ENCODE assay signal across 8 mouse cellular contexts in genomic region chr19:29101591-29101990, GRCm38 (mm10). TPM values are rescaled to one million over a fixed set of nuclear protein-coding genes. Genes with fewer than 3 reads are reported as not detected.
DNase-seq lines count a peak whose midpoint lies in the region; ATAC-seq and TF ChIP-seq lines count a peak whose summit lies in the region.

No protein-coding gene starts in this region.

- no peaks in the 10 kb centered on the region for H3K9me3 ChIP-seq in forebrain, embryonic 13.5 days (replicated peaks)
- no peaks in the 10 kb centered on the region for H3K9me3 ChIP-seq in liver, embryonic 13.5 days (replicated peaks)
- no peaks in the 10 kb centered on the region for H3K9me3 ChIP-seq in stomach, embryonic 14.5 days (ENCODE audit: control insufficient read depth, low read depth, low read length)

- POLR2A ChIA-PET in Patski (lab: Charles Lee): no interaction called here

- H3K4me1 ChIP-seq in forebrain, embryonic 13.5 days: peaks cover 17% of the 10 kb centered on the region
- peaks cover 59% of the 10 kb centered on the region for H3K4me1 ChIP-seq in liver, embryonic 13.5 days (replicated peaks)
- H3K4me1 ChIP-seq in stomach, embryonic 14.5 days (ENCODE audit: control insufficient read depth, insufficient read depth, low read length): 0 out of 2 replicates have a peak, but pooled peaks cover 7% of the 10 kb centered on the region

- peaks cover 3% of the 10 kb centered on the region for H3K27me3 ChIP-seq in Patski
- no peaks in the 10 kb centered on the region for H3K27me3 ChIP-seq in forebrain, embryonic 13.5 days
- no peaks in the 10 kb centered on the region for H3K27me3 ChIP-seq in liver, embryonic 13.5 days
- H3K27me3 ChIP-seq in stomach, embryonic 14.5 days (ENCODE audit: control insufficient read depth, insufficient read depth, low read length): no peaks in the 10 kb centered on the region

- peak; percentile 26 to 40 for DNase-seq in left cerebral cortex, postnatal 14 days (ENCODE audit: low spot score in 2 of 2)
- no peak for DNase-seq in left cerebral cortex, adult 8-10 months (ENCODE audit: low spot score in 2 of 2)
- DNase-seq in Patski (ENCODE audit: low read depth, low spot score): no peak
- DNase-seq in liver, embryonic 13.5 days: no peak
- DNase-seq in spleen, postnatal 36 days (ENCODE audit: low spot score in 2 of 2): no peak
- DNase-seq in kidney, adult 11 months: no peak

- TF ChIP-seq CTCF in Patski (IDR thresholded peaks at IDR 0.05): no peak

- under 1% methylated on average over 27 of the region's 27 CpGs for WGBS in forebrain, embryonic 13.5 days
- WGBS in liver, embryonic 13.5 days (ENCODE audit: insufficient replicate concordance): under 1% methylated on average over 26 of the region's 27 CpGs
- WGBS in stomach, embryonic 14.5 days: under 1% methylated on average over 27 of the region's 27 CpGs

- peak; percentile 36 for ATAC-seq in Patski
- no peak for ATAC-seq in forebrain, embryonic 13.5 days
- ATAC-seq in liver, embryonic 13.5 days (ENCODE audit: low read depth): no peak
- ATAC-seq in stomach, embryonic 14.5 days (ENCODE audit: insufficient number of reproducible peaks, insufficient read depth, low FRiP score, low read depth): 0 out of 2 replicates have a peak, but pooled peaks have one; percentile 1

- peak overlapping the region; percentile 96 for H3K4me3 ChIP-seq in forebrain, embryonic 13.5 days
- H3K4me3 ChIP-seq in liver, embryonic 13.5 days (replicated peaks): peak overlapping the region; percentile 86
- H3K4me3 ChIP-seq in stomach, embryonic 14.5 days (ENCODE audit: low read depth, low read length): peak overlapping the region; percentile 96

- intact Hi-C loops in left cerebral cortex, postnatal 14 days (cut with DNase I): loop anchor here (10.0 kb wide), 1 partner anchor 153 kb away; the partner anchor contains the start of gene Jak2

- H3K4me2 ChIP-seq in forebrain, embryonic 13.5 days: peak overlapping the region; percentile 89
- H3K4me2 ChIP-seq in liver, embryonic 13.5 days: peak overlapping the region; percentile 100
- peak overlapping the region; percentile 74 for H3K4me2 ChIP-seq in stomach, embryonic 14.5 days (replicated peaks; ENCODE audit: low read depth, low read length)

- H3K9ac ChIP-seq in forebrain, embryonic 13.5 days: peak overlapping the region; percentile 76
- H3K9ac ChIP-seq in liver, embryonic 13.5 days: peak overlapping the region; percentile 84
- H3K9ac ChIP-seq in stomach, embryonic 14.5 days (replicated peaks; ENCODE audit: low read depth, low read length): peak overlapping the region; percentile 65

- H3K27ac ChIP-seq in forebrain, embryonic 13.5 days: no peak overlapping the region
- peak overlapping the region; percentile 75 for H3K27ac ChIP-seq in liver, embryonic 13.5 days
- peak overlapping the region; percentile 27; the same call in 1 of the 2 replicates for H3K27ac ChIP-seq in stomach, embryonic 14.5 days (ENCODE audit: low read length)

- in situ Hi-C loops in Patski (cut with MboI; ENCODE audit: low pct_unique_long_range_greater_than_20kb): no loop called here

- CTCF ChIA-PET in Patski (lab: Charles Lee): interaction anchor here (0.5 kb wide), 1 partner anchor 171 kb away, joined by 3 read pairs; no protein-coding TSS in a partner anchor

- no peaks in the 10 kb centered on the region for H3K36me3 ChIP-seq in forebrain, embryonic 13.5 days (ENCODE audit: poor library complexity, severe bottlenecking)
- peaks cover 25% of the 10 kb centered on the region for H3K36me3 ChIP-seq in liver, embryonic 13.5 days
- H3K36me3 ChIP-seq in stomach, embryonic 14.5 days (ENCODE audit: control insufficient read depth, insufficient read depth, low read length): no peaks in the 10 kb centered on the region

RNA-seq across cellular contexts. Expression of gene Rcl1, which starts 0.4 kb away (rescaled TPM):
- 10 to 100 TPM; 12.7 to 15.6 TPM for total RNA-seq in left cerebral cortex, postnatal 14 days (2021)
- 10 to 100 TPM; 17.8 to 21.1 (median 19.4) TPM for total RNA-seq in left cerebral cortex, adult 8-10 months (2022)
- polyA plus RNA-seq in Patski (2021): 21.7 TPM
- 37.7 and 38.5 TPM in 2 replicates for polyA plus RNA-seq in forebrain, embryonic 13.5 days (2015; fragmentation: Nextera tagmentation; extraction: Ambion mirVana)
- 73.8 and 82.4 TPM in 2 replicates for polyA plus RNA-seq in liver, embryonic 13.5 days (2015; fragmentation: Nextera tagmentation; extraction: Ambion mirVana)
- 50.7 and 57.8 TPM in 2 replicates for polyA plus RNA-seq in stomach, embryonic 14.5 days (2014; fragmentation: Nextera tagmentation; extraction: Ambion mirVana)

RNA-seq across cellular contexts. Expression of gene Ak3, which starts 53.8 kb away (rescaled TPM):
- 10 to 100 TPM; 52.3 to 53.2 TPM for total RNA-seq in left cerebral cortex, postnatal 14 days (2021)
- 10 to 100 TPM; 51.7 to 57.6 (median 54.8) TPM for total RNA-seq in left cerebral cortex, adult 8-10 months (2022)
- 112 TPM for polyA plus RNA-seq in Patski (2021)
- polyA plus RNA-seq in forebrain, embryonic 13.5 days (2015; fragmentation: Nextera tagmentation; extraction: Ambion mirVana): 57.7 and 59.5 TPM in 2 replicates
- polyA plus RNA-seq in liver, embryonic 13.5 days (2015; fragmentation: Nextera tagmentation; extraction: Ambion mirVana): 42.7 and 54.3 TPM in 2 replicates
- 85.1 and 97.2 TPM in 2 replicates for polyA plus RNA-seq in stomach, embryonic 14.5 days (2014; fragmentation: Nextera tagmentation; extraction: Ambion mirVana)

Comparison
In these comparisons a context has a peak if more than half of its experiments do, and no peak if none do; other contexts are left out.
1. DNase-seq: peak in left cerebral cortex, postnatal 14 days (2 of 2); none in left cerebral cortex, adult 8-10 months (0 of 2), Patski (single experiment), liver, embryonic 13.5 days (single experiment), spleen, postnatal 36 days (0 of 2) and kidney, adult 11 months (single experiment).
2. ATAC-seq: peak in Patski (single experiment) and stomach, embryonic 14.5 days (single experiment); none in forebrain, embryonic 13.5 days (single experiment) and liver, embryonic 13.5 days (single experiment).
3. Peak in every context shown above with its lines, with median percentiles within 50 percentile points of each other: H3K4me2 ChIP-seq, H3K4me3 ChIP-seq and H3K9ac ChIP-seq.